Mouse (Mus musculus) cerebellum, adult 11-12 months (tissue): ENCODE data around the gene Hbb-bh2.
"Not testable (repeated sequence)": the region's sequence is repeated elsewhere in the genome, so short reads cannot be mapped to it uniquely, and the experiment has no call there.

Source experiments
- DNase-seq: peaks from one replicate; pipeline ENCODE4 v3.0.0; 2022

Hbb-bh2 gene

GRCm38 (mm10) chr7:103840268-103840667, at the start of gene Hbb-bh2:
Gene Hbb-bh2, minus strand, starts transcription at chr7:103840520.
- no peak for DNase-seq

- no peak for DNase-seq
Measured at GRCm38 (mm10) chr7:103886152-103886551, 45.8 kb upstream of the Hbb-bh2 start, which contains the start of gene Olfr66. Gene Olfr66, minus strand, starts transcription at chr7:103886252.

- DNase-seq, result no peak
Measured at GRCm38 (mm10) chr7:103877093-103877492, 36.8 kb upstream of the Hbb-bh2 start.

- DNase-seq, result no peak
Measured at GRCm38 (mm10) chr7:103874451-103874850, 34.1 kb upstream of the Hbb-bh2 start.

- DNase-seq, result no peak
Measured at GRCm38 (mm10) chr7:103873064-103873463, 32.7 kb upstream of the Hbb-bh2 start.

GRCm38 (mm10) chr7:103870667-103871066, 30.3 kb upstream of the Hbb-bh2 start:
- DNase-seq, result no peak

GRCm38 (mm10) chr7:103865716-103866115, 25.4 kb upstream of the Hbb-bh2 start:
- no peak for DNase-seq

- no peak for DNase-seq
Measured at GRCm38 (mm10) chr7:103861531-103861930, 21.2 kb upstream of the Hbb-bh2 start.

- no peak for DNase-seq
Measured at GRCm38 (mm10) chr7:103860855-103861254, 20.5 kb upstream of the Hbb-bh2 start.

- no peak for DNase-seq
Measured at GRCm38 (mm10) chr7:103859076-103859475, 18.8 kb upstream of the Hbb-bh2 start.

GRCm38 (mm10) chr7:103854669-103855068, 14.3 kb upstream of the Hbb-bh2 start:
- DNase-seq, result no peak

- no peak for DNase-seq
Measured at GRCm38 (mm10) chr7:103853090-103853489, 12.8 kb upstream of the Hbb-bh2 start, which contains the start of gene Hbb-y. Gene Hbb-y, minus strand, starts transcription at chr7:103853216.

GRCm38 (mm10) chr7:103844525-103845325, 4.4 kb upstream of the Hbb-bh2 start:
- no peak for DNase-seq

GRCm38 (mm10) chr7:103843034-103843433, 2.7 kb upstream of the Hbb-bh2 start, which contains the start of gene Hbb-bh1:
Gene Hbb-bh1, minus strand, starts transcription at chr7:103843164.
- DNase-seq, result no peak

- DNase-seq, result no peak
Measured at GRCm38 (mm10) chr7:103827808-103828207, 12.5 kb downstream of the Hbb-bh2 start, which contains the start of gene Hbb-bs. Gene Hbb-bs, minus strand, starts transcription at chr7:103828096.

- not testable (repeated sequence) for DNase-seq
Measured at GRCm38 (mm10) chr7:103827139-103827538, 13.2 kb downstream of the Hbb-bh2 start.

GRCm38 (mm10) chr7:103826255-103826887, 13.9 kb downstream of the Hbb-bh2 start:
- DNase-seq, result no peak

- no peak for DNase-seq
Measured at GRCm38 (mm10) chr7:103825536-103826254, 14.6 kb downstream of the Hbb-bh2 start.

- DNase-seq, result no peak
Measured at GRCm38 (mm10) chr7:103824597-103824996, 15.7 kb downstream of the Hbb-bh2 start.

- not testable (repeated sequence) for DNase-seq
Measured at GRCm38 (mm10) chr7:103815085-103815484, 25.2 kb downstream of the Hbb-bh2 start.

GRCm38 (mm10) chr7:103813766-103814165, 26.6 kb downstream of the Hbb-bh2 start, which contains the start of gene Hbb-bt:
Gene Hbb-bt, minus strand, starts transcription at chr7:103813996.
- DNase-seq, result no peak

- not testable (repeated sequence) for DNase-seq
Measured at GRCm38 (mm10) chr7:103813152-103813551, 27.2 kb downstream of the Hbb-bh2 start.

- DNase-seq, result no peak
Measured at GRCm38 (mm10) chr7:103812174-103812573, 28.1 kb downstream of the Hbb-bh2 start.
